Mouse (Mus musculus): Measurements from ENCODE around the gene Pramel1. TPM values are rescaled to one million over a fixed set of nuclear protein-coding genes. Genes with fewer than 3 reads are reported as not detected.

Gene Pramel1
- not detected in 2 replicates for polyA plus RNA-seq (2012; rRNA removed; ENCODE audit: low replicate concordance)

GRCm38 (mm10) chr4:143394181-143394580 lies at the start of gene Pramel1:
TSS of gene Pramel1 (plus strand) at chr4:143394428.

DNA sequence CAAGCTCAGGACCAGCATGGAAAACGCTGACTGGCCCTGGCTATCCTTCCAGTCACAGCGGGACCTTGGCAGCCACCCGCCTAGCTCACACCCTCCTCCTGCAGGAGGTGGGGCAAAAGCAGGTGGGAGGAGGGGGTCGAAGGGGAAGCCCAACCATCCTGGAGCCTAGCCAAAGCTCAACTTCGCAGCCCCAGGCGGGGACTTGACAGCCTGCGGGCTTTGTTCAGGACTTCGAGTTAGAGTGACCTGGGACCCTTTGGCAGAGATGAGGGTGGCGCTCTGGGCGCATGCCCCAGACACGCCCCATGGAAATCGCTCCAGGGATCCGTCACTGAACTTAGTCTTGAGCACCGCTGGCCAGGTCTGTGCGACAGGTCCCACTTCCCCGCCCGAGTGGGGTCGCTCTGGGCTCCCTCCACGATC lies 44.7 kb upstream of the Pramel1 start, which contains the start of gene Lrrc38:
Lrrc38 (plus strand) TSS at position 274 of the 423 bp plus-strand sequence.

DNA sequence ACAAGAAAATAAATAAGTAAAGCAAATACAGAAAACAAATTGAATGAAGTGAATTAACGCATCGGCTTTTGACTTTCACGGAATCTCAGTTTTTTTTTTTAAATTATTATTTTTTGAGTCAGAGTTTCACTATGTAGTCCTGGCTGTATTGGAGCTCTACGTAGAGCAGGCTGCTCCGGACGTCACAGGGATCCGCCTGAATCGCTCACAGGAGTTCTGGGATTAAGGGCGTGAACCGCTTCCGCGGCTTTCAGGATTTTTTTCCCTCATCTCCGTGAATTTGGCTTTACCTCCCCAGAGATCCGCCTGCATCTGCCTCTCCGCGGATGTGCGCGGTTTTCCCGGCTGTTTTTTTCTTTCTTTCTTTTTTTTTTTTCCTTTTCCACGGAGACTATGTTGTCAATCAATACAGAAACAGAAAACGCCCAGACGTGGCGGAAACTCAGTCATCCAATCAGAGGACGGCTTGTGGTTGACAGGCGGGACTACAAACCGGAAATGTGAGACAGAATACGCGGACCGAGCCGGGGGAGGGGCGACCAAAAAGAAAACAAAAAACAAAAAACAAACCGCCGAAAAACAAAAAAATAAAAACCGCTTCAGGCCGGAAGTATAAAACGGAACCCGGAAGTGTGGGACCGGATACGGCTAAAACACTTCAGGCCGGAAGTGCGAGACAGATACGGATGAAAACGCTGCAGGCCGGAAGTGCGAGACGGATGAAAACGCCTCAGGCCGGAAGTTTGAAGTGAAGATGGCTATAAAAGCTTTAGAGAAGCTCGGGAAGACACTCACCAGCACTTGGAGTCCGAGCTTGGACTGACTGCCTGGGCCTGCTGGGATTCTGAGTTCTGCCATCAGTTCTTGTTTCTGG lies 18.2 kb downstream of the Pramel1 start, which contains the start of gene Pramef8:
Pramef8 (plus strand) TSS at position 208 of the 874 bp plus-strand sequence.

Other genes with a start within 250 kb of the Pramel1 start
- 10.0 and 11.2 TPM in 2 replicates for gene Prdm2, start 181.4 kb upstream of the Pramel1 start, polyA plus RNA-seq (2012; rRNA removed; ENCODE audit: low replicate concordance)
- gene Pdpn, start 94.9 kb upstream of the Pramel1 start, polyA plus RNA-seq (2012; rRNA removed; ENCODE audit: low replicate concordance) = 4.9 and 9.3 TPM in 2 replicates
- 8.2 TPM in 1 of 2 replicates, not detected in the other for gene Lrrc38, start 44.7 kb upstream of the Pramel1 start, polyA plus RNA-seq (2012; rRNA removed; ENCODE audit: low replicate concordance)
- 5.3 and 9.7 TPM in 2 replicates for gene Pramef8, start 18.0 kb downstream of the Pramel1 start, polyA plus RNA-seq (2012; rRNA removed; ENCODE audit: low replicate concordance)
- gene Oog4, start 55.9 kb downstream of the Pramel1 start, polyA plus RNA-seq (2012; rRNA removed; ENCODE audit: low replicate concordance) = not detected in 2 replicates
- not detected in 2 replicates for gene Gm13043, start 116.9 kb downstream of the Pramel1 start, polyA plus RNA-seq (2012; rRNA removed; ENCODE audit: low replicate concordance)
- not detected in 2 replicates for gene Gm13040, start 141.5 kb downstream of the Pramel1 start, polyA plus RNA-seq (2012; rRNA removed; ENCODE audit: low replicate concordance)
- not detected in 2 replicates for gene BC080695, start 157.3 kb downstream of the Pramel1 start, polyA plus RNA-seq (2012; rRNA removed; ENCODE audit: low replicate concordance)
- not detected in 2 replicates for gene Gm13057, start 157.3 kb downstream of the Pramel1 start, polyA plus RNA-seq (2012; rRNA removed; ENCODE audit: low replicate concordance)
- not detected in 2 replicates for gene Gm13083, start 220.6 kb downstream of the Pramel1 start, polyA plus RNA-seq (2012; rRNA removed; ENCODE audit: low replicate concordance)